Mouse (Mus musculus): ENCODE measurements around the gene Ddx39b. TPM values are rescaled to one million over a fixed set of nuclear protein-coding genes. Genes with fewer than 3 reads are reported as not detected.

The Ddx39b gene
- polyA plus RNA-seq, 1 experiment, result 382 TPM

GRCm38 (mm10) chr17:35301645-35302258, 60.2 kb downstream of the Ddx39b start:
- TF ChIP-seq CTCF (IDR thresholded peaks at IDR 0.05; ENCODE audit: extremely low read depth, insufficient read depth, low read length), result peak; percentile 69
- TF ChIP-seq POLR2A (IDR thresholded peaks at IDR 0.05; ENCODE audit: extremely low read depth, insufficient read depth, low read length), result no peak
- H3K4me1 ChIP-seq (ENCODE audit: control insufficient read depth, insufficient read depth, low read length), result no peaks in the 10 kb centered on the region
- no peak overlapping the region for H3K4me3 ChIP-seq (ENCODE audit: insufficient read depth, low read length)
- no peak overlapping the region for H3K27ac ChIP-seq (ENCODE audit: insufficient read depth, low read length)

GRCm38 (mm10) chr17:35303271-35303670, 61.7 kb downstream of the Ddx39b start:
- Histone ChIP-seq H3K27ac (ENCODE audit: insufficient read depth, low read length) (no peak overlapping the region), H3K4me1 (ENCODE audit: control insufficient read depth, insufficient read depth, low read length) (no peaks in the 10 kb centered on the region), H3K4me3 (ENCODE audit: insufficient read depth, low read length) (no peak overlapping the region)
- no peak for TF ChIP-seq POLR2A (IDR thresholded peaks at IDR 0.05; ENCODE audit: extremely low read depth, insufficient read depth, low read length)
- TF ChIP-seq CTCF (IDR thresholded peaks at IDR 0.05; ENCODE audit: extremely low read depth, insufficient read depth, low read length), result no peak

Other genes starting within 250 kb of the Ddx39b start
- 43.7 and 46.6 TPM in 2 replicates for gene Vars, start 240.8 kb upstream of the Ddx39b start, polyA plus RNA-seq (2012; rRNA removed)
- gene Vwa7, start 225.2 kb upstream of the Ddx39b start, polyA plus RNA-seq (2012; rRNA removed), result 0.29 and 0.36 TPM in 2 replicates
- 0.94 and 0.96 TPM in 2 replicates for gene Sapcd1, start 213.7 kb upstream of the Ddx39b start, polyA plus RNA-seq (2012; rRNA removed)
- gene Msh5, start 195.0 kb upstream of the Ddx39b start, polyA plus RNA-seq (2012; rRNA removed), result 0.58 and 0.72 TPM in 2 replicates
- gene Clic1, start 191.8 kb upstream of the Ddx39b start, polyA plus RNA-seq (2012; rRNA removed), result 18.4 and 18.7 TPM in 2 replicates
- gene Ddah2, start 182.7 kb upstream of the Ddx39b start, polyA plus RNA-seq (2012; rRNA removed), result 25.1 and 26.8 TPM in 2 replicates
- not detected in 2 replicates for gene Ly6g6c, start 176.4 kb upstream of the Ddx39b start, polyA plus RNA-seq (2012; rRNA removed)
- not detected in 2 replicates for gene Mpig6b, start 175.6 kb upstream of the Ddx39b start, polyA plus RNA-seq (2012; rRNA removed)
- 4.8 and 5.5 TPM in 2 replicates for gene Ly6g6e, start 164.8 kb upstream of the Ddx39b start, polyA plus RNA-seq (2012; rRNA removed)
- 1.8 and 3.6 TPM in 2 replicates for gene Ly6g6d, start 163.7 kb upstream of the Ddx39b start, polyA plus RNA-seq (2012; rRNA removed)
- gene Ly6g6f, start 156.1 kb upstream of the Ddx39b start, polyA plus RNA-seq (2012; rRNA removed), result 0.44 and 1.1 TPM in 2 replicates
- 147 and 159 TPM in 2 replicates for gene Abhd16a, start 152.5 kb upstream of the Ddx39b start, polyA plus RNA-seq (2012; rRNA removed)
- gene Ly6g5c, start 133.5 kb upstream of the Ddx39b start, polyA plus RNA-seq (2012; rRNA removed), result not detected in 2 replicates
- gene Ly6g5b, start 126.3 kb upstream of the Ddx39b start, polyA plus RNA-seq (2012; rRNA removed), result 0.91 and 1.3 TPM in 2 replicates
- gene Gpank1, start 120.3 kb upstream of the Ddx39b start, polyA plus RNA-seq (2012; rRNA removed), result 20.4 and 21.0 TPM in 2 replicates
- gene Csnk2b, start 119.7 kb upstream of the Ddx39b start, polyA plus RNA-seq (2012; rRNA removed), result 191 and 200 TPM in 2 replicates
- 9.6 and 10.3 TPM in 2 replicates for gene D17H6S53E, start 115.4 kb upstream of the Ddx39b start, polyA plus RNA-seq (2012; rRNA removed)
- 0.13 TPM in 2 replicates for gene Apom, start 109.7 kb upstream of the Ddx39b start, polyA plus RNA-seq (2012; rRNA removed)
- gene Bag6, start 106.6 kb upstream of the Ddx39b start, polyA plus RNA-seq (2012; rRNA removed), result 194 and 212 TPM in 2 replicates
- gene Prrc2a, start 76.8 kb upstream of the Ddx39b start, polyA plus RNA-seq (2012; rRNA removed), result 269 and 273 TPM in 2 replicates
- gene Aif1, start 65.7 kb upstream of the Ddx39b start, polyA plus RNA-seq (2012; rRNA removed), result 13.0 and 13.2 TPM in 2 replicates
- 18.9 and 20.2 TPM in 2 replicates for gene Lst1, start 53.3 kb upstream of the Ddx39b start, polyA plus RNA-seq (2012; rRNA removed)
- 0.71 and 1.5 TPM in 2 replicates for gene Ltb, start 47.3 kb upstream of the Ddx39b start, polyA plus RNA-seq (2012; rRNA removed)
- 0.06 and 0.11 TPM in 2 replicates for gene Tnf, start 39.7 kb upstream of the Ddx39b start, polyA plus RNA-seq (2012; rRNA removed)
- 0.19 and 0.32 TPM in 2 replicates for gene Lta, start 36.4 kb upstream of the Ddx39b start, polyA plus RNA-seq (2012; rRNA removed)
- not detected in 2 replicates for gene Gm16181, start 20.9 kb upstream of the Ddx39b start, polyA plus RNA-seq (2012; rRNA removed)
- gene Atp6v1g2, start 8.1 kb upstream of the Ddx39b start, polyA plus RNA-seq (2012; rRNA removed), result 765 and 777 TPM in 2 replicates
- 12.2 and 13.8 TPM in 2 replicates for gene Nfkbil1, start 6.0 kb upstream of the Ddx39b start, polyA plus RNA-seq (2012; rRNA removed)
- 64.1 and 72.6 TPM in 2 replicates for gene H2-D1, start 21.0 kb downstream of the Ddx39b start, polyA plus RNA-seq (2012; rRNA removed)
- 0.68 and 0.88 TPM in 2 replicates for gene H2-Q1, start 78.7 kb downstream of the Ddx39b start, polyA plus RNA-seq (2012; rRNA removed)
- gene H2-Q2, start 100.5 kb downstream of the Ddx39b start, polyA plus RNA-seq (2012; rRNA removed), result 0.57 and 0.96 TPM in 2 replicates
- 6.2 and 6.5 TPM in 2 replicates for gene H2-Q4, start 137.9 kb downstream of the Ddx39b start, polyA plus RNA-seq (2012; rRNA removed)
- gene H2-Q6, start 183.1 kb downstream of the Ddx39b start, polyA plus RNA-seq (2012; rRNA removed), result 1.2 and 1.7 TPM in 2 replicates
- 1.2 and 1.9 TPM in 2 replicates for gene H2-Q7, start 197.4 kb downstream of the Ddx39b start, polyA plus RNA-seq (2012; rRNA removed)
- gene H2-Q10, start 228.3 kb downstream of the Ddx39b start, polyA plus RNA-seq (2012; rRNA removed), result 0.04 and 0.09 TPM in 2 replicates

Measured in cortical plate, adult 2 months (tissue).